Mouse (Mus musculus) T-helper 1 cell (primary cell): ENCODE data around the gene Olfr845.

Source experiments
- in situ Hi-C: fragments of 300-600 bp; cut with MboI, MseI; formaldehyde crosslinking; loops from one replicate; pipeline ENCODE4 v1.15.1; 2025; ENCODE audit warnings: high pct_unique_total_duplicates

Gene Olfr845

GRCm38 (mm10) chr9:19336157-19336556 lies at the start of gene Olfr845:
Gene Olfr845 (plus strand): TSS chr9:19336457.
- in situ Hi-C loops = no loop called here

GRCm38 (mm10) chr9:19316047-19316446 lies 20.2 kb upstream of the Olfr845 start, which contains the start of gene Olfr844:
Gene Olfr844 (plus strand): TSS chr9:19316347.
- in situ Hi-C loops = no loop called here

GRCm38 (mm10) chr9:19363905-19364304 lies 27.6 kb downstream of the Olfr845 start, which contains the start of gene Olfr846:
Gene Olfr846 (minus strand): TSS chr9:19364005.
- in situ Hi-C loops = no loop called here

- in situ Hi-C loops = no loop called here
Measured at GRCm38 (mm10) chr9:19378569-19378968, 42.3 kb downstream of the Olfr845 start, which contains the start of gene Olfr847. Gene Olfr847 (minus strand): TSS chr9:19378669.
